Mouse (Mus musculus) cerebellum, postnatal 25 days (tissue): ENCODE measurements at regions not wholly inside any gene's neighbourhood (a gene's known extent, or its start where the extent isn't known, plus 50 kb on each side); places are given as distances from the start of the nearest gene placed in this dataset.

Experiments
- DNase-seq, 2 experiments: peaks; one replicate each; pipeline ENCODE4 v3.0.0; 2021; ENCODE audit warnings: mixed read lengths in 2 of 2

DNA sequence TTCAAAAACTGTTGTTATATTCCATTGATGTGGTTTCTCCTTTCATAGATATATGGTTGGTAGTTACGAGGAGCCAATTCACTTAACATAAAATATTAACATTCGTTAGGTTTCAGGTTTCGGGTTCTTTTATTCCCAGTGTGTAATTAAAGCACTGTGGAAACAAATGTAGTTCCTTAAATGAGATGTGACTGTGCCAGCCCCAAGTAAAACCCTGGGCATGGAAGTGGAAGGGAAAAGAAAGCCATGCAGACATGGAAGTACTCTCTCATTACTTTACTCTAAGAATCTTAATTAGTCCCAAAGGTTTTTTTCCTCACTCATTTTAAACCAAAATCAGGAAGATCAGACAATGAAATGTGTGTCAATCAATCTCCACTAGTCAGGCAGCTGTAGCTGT lies 784.9 kb upstream of the Apob start:
- no peak for DNase-seq

- DNase-seq: no peak
Measured at GRCm38 (mm10) chr12:7198098-7198497, 779.4 kb upstream of the Apob start.

DNA sequence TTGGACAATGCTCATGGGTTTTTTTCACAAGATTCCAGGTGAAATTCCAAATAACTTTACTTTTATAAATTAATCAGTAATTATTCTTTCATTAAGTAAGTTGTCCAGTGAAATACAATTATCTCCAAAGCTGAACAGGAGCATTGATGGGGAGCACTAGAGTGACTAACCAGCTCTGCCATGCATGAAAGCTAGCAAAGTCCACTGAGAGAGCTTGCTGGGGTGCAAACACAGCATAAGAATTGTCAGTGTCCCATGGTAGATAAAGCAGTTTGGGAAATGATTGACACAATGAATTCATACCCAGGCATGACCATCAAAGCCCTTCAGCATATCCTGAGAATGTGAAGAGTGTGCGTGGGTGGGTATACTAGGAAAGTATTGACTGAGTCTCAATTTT lies 776.6 kb upstream of the Apob start:
- no peak for DNase-seq

- peak; percentile 30 to 49 for DNase-seq
Measured at GRCm38 (mm10) chr12:7215686-7216085, 761.8 kb upstream of the Apob start.

DNA sequence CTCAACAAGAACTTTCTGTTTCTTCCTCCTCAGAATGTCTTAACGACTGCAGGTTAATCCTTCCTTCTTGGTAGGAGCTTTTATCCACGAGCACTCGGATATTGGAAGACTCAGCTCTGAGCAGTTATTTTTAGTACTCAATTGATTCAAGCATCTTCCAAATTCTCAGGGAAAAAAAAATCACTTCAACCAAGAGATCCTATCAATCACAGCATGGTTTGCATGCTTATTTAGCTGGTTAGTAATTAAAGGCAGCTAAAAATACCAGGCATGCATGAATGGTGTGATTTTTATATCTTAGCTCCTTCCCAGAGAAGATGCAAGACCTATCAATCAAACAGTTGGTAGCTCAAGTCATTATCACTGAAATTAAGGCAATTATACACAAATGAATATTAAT lies 759.9 kb upstream of the Apob start:
- no peak for DNase-seq

DNA sequence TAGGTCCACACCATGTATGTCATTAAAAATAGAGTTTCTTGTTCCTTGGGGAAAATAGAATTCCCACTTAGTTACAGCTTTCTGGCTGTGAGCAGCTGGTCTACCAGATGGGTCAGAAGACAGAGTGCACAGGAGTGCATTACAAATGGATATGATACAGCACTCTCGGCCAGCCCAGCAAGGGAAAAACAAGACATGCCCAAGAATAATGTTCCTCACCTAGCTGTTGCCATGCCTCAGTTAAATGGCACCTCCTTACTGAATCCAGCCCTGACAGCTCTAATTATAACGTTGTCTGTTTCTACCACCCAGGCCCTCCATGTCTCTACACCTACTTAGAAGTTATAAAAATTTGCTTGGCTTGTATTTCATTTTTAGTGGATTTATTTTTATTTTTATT lies 749.3 kb upstream of the Apob start:
- no peak for DNase-seq

DNA sequence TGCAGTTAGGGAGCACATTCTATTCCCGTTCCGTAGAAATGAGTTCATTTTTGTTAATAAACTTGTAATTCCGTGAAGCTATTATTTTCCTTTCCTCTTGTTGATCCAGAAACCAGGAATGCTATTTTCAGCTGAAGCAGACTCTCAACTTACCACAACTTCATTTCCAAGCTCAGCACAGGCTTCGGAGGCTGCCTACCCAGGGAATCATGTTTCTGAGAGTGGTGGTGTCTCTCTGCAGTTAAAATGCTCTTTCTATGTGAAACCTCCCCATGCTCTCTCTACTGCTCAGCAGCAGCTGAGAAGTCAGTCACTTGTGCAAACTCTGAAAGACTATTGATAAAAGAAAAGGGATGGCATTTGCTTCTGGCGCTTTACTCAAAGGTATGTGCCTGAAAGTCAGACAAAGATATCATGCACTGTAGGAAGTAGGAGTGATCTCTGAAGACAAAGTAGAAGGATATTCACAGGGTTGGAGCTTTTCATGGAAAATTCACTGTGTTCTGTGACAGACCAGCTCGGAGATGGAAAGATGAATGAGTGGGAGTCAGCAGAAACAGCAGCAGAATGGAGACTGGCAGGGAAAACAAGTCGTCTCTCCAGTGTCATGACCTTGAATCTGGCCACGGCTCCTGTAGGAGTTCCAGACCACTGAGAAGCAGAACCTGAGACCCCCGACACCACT lies 748.8 kb upstream of the Apob start:
- no peak for DNase-seq

- no peak for DNase-seq
Measured at GRCm38 (mm10) chr12:7250324-7250723, 727.1 kb upstream of the Apob start.

DNA sequence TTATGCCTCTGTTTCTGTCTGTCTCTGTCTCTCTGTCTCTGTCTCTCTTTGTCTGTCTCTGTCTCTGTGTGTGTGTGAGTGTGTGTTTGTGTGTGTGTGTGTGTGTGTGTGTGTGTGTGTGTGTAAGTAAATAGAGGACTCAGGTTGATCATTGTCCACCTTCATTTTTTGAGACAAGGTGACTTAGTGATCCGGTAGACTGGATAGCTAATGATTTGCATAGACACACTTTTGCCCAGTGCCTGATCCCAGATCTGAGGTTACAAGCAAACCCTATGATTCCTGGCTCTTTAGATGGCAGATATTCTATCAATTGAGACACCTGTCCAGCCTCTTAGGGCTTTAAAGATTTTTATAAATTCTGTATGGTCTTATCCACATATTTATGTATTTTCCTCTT lies 706.9 kb upstream of the Apob start:
- no peak for DNase-seq

DNA sequence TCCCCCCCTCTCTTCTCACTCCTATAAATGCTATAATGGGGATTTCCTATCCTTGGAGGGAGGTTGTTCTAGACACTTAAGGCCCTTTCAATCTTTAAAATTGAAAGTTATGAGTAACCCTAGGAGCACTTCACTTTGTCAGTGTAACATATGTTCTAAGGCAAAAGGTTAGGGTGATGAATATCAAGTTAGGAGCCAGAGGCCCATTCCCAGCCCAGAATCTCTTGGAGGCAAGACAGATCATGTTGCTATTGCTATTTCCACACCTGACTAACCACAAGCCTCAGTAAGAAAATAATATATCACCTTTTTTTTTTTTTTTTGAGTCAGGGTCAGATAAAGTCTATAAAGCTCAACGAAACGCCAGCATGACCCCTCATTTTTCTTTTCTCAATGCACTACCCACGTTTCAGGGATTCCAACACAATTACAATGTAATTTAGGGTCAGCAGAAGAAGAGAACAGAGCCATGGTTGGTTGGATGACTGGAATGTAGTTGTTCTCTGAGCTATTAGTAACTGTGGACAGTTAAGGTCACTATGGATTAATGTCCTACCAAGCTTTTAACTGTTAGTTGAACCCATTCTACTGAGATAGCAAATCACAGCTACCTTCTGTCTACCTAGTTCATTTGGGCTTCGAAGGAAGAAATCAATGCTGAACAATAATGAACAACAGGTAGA lies 693.0 kb upstream of the Apob start:
- DNase-seq: no peak

- DNase-seq: no peak
Measured at GRCm38 (mm10) chr12:7291557-7291956, 685.9 kb upstream of the Apob start.

GRCm38 (mm10) chr12:7297026-7297425 lies 680.4 kb upstream of the Apob start:
- no peak for DNase-seq

DNA sequence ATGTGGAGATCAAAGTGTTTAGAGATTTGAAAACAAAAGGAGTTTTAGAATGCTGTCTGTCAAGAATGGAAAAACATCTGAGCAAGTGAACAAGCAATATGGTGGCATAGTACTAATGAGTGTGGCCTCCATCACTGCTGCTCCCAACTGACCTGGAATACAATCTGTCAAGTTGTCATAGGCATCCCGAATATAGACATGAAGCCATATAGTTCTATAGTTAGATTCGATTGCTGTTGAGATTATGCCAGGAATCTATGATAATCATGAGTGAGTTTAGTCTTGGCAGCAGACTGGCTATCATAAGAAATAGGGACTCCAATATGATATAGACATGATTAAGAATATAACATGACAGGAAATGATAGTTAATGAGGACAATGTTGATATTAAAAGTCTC lies 656.0 kb upstream of the Apob start:
- DNase-seq: no peak

DNA sequence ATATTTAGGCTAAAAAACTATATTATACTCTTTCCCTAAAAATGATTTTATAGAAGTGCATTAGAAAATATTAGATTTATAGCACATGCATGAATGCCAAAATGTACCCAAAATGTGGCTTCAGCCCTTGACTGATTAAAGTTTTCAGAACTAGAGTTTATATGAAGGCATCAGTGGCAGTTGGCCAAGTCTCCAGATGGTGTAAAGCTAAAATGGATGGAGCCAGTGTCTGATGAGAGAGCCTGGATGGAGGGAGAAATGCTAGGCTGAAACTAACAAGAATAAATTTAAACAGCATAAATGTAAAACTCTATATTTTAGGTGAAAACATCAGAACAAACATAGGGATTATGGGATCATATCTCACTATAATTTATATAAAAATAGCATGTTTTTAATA lies 648.8 kb upstream of the Apob start:
- peak; percentile 4 to 57 for DNase-seq
